Mouse (Mus musculus): Measurements from ENCODE around the gene Rdh5.

Gene Rdh5

DNA sequence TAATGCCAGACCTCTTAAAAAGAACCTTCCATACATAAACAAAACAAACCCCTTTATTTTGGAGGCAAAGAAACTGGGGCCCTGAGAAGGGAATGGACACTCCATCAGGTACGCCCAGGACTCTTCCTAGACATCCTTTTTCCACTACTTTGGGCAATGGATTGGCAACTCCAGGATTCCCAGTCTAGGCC lies at the start of gene Rdh5:
Rdh5 (minus strand) TSS at position 67 of the 191 bp plus-strand sequence.
- in situ Hi-C loops (cut with MboI, MseI): no loop called here

DNA sequence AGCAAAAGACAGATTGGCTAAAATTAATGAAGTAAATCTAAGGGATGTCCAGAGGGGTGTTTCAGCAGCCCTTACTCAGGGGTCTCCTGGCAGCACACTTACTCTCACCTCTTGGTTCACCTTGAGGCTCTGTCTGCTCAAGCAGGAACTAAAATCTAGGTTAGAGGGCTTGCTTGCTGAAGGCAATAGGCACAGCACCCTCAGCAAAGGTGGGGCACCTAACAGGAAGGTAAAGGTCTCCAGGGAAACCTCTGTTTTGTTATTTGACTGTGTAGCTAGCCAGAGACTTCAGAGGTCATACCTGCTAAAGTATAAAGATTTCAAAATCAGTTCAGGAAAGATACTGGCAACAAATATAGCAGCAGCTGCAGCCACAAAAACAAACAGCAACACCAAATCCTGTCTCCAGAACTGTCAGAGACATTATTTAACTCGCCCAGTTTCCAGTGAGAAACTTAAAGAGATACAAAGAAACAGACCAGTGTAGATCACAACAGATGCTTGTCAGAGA lies 48.1 kb upstream of the Rdh5 start:
- in situ Hi-C loops (cut with MboI, MseI): no loop called here

DNA sequence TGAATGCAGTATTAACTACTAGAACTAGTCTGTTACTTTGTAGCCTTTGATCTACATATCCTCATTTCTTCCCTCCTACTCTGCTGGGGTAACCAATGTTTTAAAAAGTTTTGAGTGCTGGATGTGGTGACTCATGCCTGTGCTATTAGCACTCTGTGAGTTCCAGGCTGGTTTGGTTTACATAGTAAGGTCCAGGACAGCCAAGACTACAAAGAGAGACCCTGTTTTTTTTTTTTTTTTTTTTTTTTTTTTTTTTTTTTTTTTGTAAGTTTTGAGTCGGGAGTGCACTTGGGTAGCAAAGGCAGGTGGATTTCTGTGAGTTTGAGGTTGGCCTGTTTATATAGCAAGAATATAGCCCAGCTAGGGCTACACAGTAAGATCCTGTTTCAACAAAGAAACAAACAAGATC lies 45.7 kb upstream of the Rdh5 start:
- in situ Hi-C loops (cut with MboI, MseI): no loop called here

DNA sequence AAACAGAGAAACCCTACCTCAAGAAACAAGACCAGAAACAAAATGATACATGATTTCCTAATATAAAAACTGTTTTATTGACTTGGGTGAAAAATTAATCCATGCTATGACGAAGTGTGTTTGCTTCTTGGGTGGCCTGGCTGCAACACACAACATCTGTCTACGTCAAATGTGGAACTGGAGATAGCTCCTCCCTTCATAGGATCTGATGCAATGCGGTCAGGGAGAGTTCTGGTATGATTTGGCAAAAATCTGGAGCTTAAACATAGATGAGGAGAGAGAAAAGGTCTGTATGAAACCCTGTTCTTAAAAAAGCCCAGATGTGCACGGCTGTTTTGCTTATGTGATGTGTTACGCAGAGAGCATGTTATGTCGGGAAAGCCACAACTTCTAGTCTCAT lies 43.2 kb upstream of the Rdh5 start:
- in situ Hi-C loops (cut with MboI, MseI): no loop called here

DNA sequence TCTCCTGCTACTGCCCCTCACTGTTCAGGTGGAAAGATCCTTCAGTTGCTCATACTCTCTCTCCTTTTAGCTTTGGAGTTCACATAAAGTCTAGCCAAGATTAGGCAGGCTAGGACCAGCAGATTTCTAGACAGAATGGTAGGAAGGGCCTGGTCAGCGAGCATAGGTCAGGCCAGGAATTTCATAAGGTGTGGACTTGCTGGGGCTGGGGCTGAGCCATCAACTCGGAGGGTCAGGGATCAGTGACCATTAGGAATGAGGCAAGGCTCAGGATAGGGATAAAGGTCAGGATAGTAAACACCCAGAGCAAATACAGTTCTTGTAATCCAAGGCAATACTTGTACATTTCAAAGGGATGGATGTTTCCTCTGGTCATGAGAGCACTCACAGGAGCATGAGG lies 42.3 kb upstream of the Rdh5 start:
- in situ Hi-C loops (cut with MboI, MseI): no loop called here

DNA sequence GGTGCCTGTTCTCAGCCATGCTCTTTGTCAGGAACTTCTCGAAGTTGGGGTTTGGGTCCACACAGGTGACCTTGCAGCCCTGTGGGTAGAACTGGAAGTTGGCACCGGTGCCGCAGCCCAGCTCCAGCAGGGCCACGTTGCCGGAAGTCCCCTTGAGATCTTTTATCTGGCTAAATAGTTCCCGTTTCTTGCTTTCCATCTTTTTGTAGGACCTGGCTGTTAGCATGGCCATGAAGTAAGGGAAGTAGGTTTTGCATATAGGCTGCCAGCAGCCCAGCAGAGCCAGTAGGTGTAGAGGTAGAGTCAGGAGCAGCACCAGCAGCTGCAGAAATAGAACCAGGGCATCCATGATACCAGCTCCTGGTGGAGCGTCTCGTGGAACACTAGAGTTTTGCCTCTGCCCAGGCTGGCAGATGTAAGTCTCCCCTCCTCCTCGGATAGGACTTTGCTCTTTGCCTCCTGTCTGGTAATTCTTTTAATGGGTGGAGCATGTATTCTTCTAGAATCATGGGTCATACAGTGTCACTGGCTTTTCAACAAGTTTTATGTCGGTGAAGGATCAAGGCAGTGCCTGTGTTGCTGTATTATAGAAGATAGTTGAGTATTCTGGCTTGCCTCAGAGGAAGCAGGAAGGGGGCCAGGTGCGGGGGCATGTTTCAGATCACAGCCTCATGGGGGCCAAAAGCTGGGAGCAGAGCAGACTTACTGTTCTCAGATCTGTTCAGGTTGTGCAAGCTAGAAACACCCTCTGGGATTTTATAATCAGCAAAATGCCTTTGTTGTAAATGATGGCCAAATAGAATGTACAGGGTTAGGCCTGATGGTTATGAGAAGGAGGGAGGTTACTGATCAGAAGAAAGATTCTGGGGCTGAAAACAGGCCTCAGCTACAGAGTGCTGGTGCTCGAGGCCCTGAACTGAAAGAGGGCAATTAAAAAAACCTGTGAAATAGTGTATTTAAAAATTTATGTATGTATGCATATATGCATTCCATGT lies 38.2 kb upstream of the Rdh5 start, which contains the start of gene Mettl7b:
Mettl7b (minus strand) TSS at position 399 of the 995 bp plus-strand sequence.
- in situ Hi-C loops (cut with MboI, MseI): no loop called here

DNA sequence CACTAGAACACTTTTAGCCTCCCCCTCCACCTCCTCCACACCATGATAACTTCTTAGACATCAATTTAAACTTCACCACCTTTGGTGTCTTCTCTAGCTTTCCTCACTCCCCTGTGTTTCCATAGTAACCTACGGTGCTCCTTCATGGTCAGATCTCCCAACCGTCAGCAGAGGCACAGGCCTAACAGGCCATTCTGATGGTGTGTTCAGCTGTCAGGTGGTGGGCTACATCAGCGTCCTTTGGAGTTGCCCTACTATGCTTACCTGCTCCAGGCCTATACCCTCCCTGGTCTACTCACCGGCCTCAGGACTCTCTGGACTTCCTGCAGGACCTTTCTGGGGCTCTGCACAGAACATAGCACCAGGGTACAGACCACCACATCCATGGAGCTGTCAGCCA lies 37.5 kb upstream of the Rdh5 start:
- in situ Hi-C loops (cut with MboI, MseI): no loop called here

DNA sequence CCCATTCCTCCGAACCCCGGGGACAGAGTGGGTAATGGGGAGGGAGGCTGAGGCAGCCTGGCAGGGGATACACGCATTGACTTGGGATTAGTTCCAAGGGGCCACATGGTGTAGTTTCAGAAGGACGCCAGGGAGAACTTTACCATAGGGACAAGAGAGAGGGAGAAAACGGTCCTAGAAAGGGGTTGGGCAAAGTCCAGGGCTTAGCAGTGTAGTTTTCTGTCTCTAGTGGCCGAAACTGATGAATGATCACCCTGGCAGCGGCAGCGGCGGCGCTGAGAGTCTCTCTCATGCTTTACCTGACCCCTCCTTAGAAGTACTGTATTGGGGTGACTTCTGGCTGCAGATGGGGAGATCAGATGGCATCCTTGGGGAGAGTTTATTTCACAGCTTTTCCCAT lies 35.7 kb upstream of the Rdh5 start:
- in situ Hi-C loops (cut with MboI, MseI): no loop called here

DNA sequence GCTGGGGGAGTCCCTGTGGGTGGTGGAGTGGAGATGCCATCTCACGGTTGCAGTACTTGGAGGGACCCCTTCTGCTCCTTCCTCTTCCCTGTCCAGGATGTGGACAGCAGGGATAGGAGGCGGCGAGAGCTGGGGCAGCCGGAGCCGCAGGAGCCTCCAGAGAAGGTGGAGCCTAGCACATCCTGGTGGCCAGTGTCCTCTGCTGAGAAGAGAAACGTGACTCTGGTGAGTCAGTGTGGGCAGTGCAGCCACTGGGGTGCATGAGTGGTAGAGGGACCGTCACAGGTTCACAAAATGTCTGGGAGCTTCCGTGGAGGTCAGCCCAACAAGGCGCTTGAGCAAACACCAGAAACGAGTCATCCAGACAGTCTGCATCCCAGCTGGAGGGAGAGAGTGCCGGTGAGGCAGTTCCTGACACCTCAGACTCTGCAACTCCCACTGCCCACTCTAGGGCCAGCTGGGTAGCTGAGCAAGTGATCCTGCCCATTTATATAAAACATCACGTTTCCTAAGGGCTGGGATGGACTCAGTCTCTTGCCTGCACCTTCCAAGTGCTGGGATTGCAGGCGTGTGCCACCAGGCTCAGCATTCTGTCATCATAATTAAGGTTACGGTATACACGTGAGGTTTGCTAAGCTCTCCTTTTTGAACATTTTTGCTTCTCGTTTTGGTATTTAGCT lies 27.7 kb upstream of the Rdh5 start:
- in situ Hi-C loops (cut with MboI, MseI): no loop called here

DNA sequence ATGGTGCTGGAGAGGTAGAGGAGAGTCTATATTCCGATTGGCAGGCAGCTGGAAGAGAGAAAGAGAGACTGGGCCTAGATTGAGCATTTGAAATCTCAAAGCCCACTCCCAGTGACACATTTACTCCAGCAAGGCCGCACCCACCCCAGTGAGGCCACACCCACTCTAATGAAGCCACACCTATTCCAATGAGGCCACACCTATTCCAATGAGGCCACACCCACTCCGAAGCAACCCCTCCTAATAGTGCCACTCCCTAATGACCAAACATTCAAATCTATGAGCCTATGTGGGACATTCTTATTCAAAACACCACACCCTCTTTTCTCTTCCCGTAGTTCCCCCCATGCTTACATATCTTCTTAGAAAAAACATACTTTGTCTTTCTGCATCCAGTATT lies 24.8 kb upstream of the Rdh5 start:
- in situ Hi-C loops (cut with MboI, MseI): no loop called here

DNA sequence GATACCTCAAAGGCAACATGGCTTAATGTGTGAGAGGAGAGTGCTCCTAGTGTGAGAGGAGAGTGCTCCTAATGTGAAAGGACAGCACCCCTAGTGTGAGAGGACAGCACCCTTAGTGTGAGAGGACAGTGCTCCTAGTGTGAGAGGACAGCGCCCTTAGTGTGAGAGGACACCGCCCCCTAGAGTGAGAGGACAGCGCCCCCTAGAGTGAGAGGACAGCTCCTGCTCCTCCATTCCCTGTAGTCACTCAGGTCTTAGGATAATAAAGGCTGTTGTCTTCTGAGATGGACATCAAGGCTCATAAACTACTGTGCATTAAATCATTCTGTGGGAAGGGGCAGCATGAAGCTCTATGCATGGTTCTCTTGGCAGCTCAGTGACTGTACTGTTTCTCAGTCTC lies 23.0 kb upstream of the Rdh5 start:
- in situ Hi-C loops (cut with MboI, MseI): no loop called here

DNA sequence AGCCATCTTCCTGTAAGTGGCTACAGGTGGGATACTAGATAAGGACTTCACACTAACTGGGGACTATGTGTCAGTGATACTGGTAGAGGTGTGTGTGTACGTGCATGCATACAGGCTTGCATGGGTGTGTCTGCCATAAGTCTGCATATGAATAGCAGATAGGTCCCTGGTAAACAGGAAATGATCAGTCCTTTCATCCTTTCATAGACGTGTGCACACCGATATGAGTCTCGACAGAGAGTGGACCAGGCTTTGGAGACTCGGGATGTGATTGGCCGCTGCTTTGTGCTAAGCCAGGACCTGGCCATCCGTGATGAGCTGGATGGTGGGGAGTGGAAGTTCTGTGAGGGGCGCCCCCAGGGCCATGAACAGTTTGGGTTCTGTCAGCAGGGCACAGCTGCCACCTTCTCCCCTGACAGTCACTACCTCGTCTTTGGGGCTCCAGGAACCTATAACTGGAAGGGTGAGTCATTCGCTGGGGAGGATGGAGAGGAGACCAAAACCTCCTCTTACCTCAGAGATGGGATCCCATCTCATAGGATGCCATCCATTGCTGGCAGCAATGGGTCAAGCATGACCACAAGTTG lies 17.9 kb upstream of the Rdh5 start:
- in situ Hi-C loops (cut with MboI, MseI): no loop called here

DNA sequence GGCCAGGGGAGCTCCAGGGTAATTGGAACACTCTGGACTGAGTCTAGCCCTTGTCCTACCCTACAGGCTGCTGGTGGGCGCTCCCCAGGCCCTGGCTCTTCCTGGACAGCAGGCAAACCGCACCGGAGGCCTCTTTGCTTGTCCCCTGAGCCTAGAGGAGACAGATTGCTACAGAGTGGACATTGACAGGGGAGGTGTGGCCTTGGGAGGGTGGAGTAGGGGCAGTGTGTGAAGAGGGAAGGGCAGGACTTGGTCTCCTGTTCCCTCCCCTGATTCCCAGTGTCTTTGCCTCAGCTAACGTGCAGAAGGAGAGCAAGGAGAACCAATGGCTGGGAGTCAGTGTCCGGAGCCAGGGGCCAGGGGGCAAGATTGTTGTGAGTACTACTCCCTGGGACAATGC lies 16.3 kb upstream of the Rdh5 start:
- in situ Hi-C loops (cut with MboI, MseI): no loop called here

DNA sequence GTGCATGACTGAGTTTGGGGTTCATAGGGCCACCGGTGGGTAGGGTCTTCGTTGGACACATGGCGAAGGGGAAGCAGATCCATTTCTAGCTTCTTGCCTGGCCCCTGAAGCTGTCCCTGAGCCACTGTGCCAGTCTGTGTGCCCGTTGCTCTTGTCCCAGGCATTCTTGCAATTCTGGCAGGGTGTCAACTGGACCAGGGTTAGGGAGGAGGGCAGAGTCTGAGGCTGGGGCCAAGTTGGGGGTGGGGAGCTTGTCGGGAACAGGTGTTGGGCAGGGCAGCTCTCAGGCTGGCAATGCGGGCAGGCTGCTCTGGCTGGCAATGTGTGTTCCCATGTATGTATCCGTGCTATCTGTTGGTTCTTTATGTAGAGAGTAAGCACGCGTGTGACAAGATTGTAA lies 15.8 kb upstream of the Rdh5 start:
- in situ Hi-C loops (cut with MboI, MseI): no loop called here

DNA sequence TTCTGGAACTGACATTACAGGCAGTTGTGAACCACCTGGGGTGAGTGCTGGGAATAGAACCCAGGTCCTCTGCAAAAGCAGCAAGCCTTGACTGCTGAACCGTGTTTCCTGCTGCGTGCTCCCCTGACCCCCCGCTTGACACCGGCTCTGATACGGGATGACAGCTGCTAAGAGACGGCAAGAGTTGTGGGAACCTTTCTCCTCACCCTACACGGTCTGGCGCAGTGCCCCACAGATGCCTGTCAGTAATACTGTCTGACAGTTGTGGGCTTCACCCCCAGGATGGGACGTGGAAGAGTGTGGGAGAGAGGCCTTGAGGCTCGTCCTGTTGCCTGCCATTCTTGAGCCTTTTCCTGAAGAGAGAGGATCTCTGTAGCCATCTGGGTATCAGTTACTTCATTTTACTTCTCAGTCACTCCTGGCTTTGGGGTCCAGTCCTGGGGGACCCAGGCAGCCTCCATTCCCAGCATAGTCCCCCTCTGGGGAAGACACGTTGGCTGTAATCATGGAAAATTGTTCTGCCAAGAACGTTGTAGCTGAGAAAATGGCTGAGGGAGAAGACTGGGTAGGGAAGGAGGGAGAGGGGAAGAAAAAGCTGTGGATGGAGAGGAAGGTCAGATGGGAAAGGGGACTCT lies 15.2 kb upstream of the Rdh5 start:
- in situ Hi-C loops (cut with MboI, MseI): no loop called here

DNA sequence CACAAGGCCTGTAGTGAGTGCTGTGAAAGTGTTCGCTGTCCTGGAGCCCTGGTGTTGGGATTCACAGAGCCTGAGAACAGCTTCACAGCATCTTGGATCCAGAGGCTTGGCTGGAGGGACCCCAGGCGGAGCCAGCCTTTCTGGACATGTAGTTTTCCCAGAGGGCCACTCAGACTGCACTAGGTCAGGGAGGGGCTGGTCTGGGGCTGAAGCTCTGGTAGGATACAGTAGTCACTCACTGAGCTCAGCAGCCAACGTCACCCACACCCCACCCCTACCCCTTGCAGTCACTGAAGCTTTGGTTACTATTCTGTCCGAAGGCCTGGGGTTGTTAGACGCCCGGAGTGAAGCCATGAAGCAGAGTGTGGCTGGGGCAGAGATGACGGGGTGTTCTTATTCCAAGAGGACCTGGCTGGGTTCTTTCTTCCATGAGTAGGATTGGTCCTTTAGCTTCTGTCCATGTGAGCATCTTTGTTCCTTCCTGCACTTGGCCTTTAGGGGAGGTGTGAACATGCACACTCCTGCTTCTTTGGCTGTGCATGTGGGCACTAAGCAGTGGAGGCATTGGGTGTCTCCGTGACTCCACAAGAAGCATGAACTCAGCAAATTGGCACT lies 13.2 kb upstream of the Rdh5 start:
- in situ Hi-C loops (cut with MboI, MseI): no loop called here

DNA sequence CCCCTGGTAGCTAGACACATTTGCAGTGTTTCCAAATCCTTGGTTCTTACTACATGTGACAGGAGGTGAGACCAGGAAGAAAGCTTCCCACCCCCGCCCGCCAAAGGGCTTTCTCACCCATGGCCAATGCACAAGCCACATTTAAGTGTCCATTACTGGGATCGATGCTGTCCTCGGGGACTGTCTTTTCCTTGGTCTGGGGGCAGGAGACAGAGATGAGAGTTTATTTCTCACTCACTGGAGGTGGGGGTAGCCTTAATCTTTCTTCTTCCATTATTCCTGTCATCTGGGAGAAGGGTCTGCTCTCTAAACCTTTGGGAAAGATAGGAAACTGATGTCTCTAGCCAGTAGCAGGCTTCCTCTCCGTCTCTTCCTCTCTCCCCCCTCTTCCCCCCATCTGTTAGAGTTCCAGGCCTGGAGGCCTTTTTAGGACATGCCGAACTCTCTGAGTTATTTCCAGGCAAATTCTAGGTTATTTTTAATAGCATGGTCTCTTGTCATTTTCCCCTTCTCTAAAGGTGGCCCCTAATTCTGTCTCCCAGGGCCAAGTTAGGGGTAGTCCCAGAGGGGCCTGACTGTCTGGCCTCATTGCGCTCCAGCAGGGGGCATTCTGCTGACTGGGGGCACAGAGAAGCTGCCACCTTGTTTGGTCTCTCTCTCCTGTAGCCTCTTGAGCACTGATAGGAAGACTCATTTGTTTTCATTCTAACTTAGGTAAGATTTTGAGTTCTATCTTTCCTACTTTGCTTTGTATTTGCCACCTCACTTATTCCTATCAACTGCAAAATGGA lies 12.5 kb upstream of the Rdh5 start:
- in situ Hi-C loops (cut with MboI, MseI): no loop called here

DNA sequence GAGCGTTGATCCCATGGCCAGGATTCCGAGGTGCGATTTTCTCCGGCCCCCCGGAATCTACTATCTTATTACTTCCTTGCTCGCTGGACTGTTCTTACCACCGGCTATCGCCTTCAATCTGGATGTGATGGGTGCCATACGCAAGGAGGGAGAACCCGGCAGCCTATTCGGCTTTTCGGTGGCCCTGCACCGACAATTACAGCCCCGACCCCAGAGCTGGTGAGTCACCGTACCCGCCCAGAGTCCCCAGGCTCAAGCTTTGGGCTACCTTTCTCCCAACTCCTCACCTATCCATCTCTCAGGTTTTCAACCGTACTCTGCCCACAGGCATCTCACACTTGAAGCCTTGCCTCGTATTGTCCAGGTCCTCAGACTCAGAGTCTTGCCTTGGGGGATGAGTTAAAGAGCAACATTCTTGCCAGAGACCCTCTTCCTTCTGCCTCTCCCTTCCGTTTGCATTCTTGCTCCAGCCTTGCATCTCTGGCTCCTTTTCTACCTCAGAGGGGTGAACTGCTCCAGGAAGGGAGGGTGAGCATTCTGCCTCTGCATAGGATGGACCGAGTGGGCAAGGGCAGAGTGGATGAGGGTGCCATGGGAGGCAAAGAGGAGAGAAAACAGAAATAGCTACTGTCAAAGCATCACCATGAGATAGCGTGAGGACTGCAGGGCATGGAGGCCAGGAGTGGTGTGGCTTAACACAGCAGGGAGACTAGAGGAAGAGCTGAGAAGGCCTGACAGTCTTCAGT lies 11.5 kb upstream of the Rdh5 start:
- in situ Hi-C loops (cut with MboI, MseI): no loop called here

DNA sequence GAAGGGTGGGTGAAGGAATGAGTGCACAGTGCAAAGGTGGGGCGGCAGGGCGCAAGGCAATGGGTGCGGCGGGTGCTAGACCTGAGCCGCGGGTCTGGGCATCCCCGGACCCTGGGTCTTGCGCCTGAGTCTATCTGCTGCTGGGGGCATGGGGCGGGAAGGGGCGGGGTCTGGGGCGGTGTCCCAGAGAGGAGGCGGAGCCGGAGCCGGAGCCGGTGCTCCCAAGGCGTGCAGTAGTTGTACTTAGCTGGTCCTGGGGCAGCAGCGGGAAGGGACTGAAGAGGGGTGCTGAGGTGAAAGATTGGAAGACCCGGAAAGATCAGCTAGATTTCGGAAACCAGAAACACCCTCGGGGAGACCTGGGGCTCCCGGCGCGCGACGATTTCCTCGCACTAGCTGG lies 10.9 kb upstream of the Rdh5 start, which contains the start of gene Itga7:
Itga7 (plus strand) TSS at position 245 of the 400 bp plus-strand sequence.
- in situ Hi-C loops (cut with MboI, MseI): no loop called here

DNA sequence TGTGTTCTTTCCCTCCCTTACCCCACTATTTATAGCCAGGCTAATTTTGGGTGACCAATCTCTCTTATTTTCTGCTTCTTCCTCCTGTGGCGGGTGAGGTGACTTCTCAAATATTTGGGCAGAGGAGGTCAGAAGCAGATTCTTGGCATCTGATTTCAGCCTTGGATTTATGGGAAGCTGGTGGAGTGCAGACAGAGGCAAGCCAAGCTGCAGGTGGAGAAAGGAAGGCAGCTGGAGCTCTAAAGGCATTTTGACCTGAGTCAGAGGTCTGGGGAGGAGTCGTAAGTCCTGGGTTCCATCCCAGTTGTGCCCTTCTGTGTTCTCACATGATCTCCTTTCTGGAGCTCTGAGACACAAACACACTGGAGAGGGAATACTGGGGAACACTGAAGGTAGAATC lies 8.8 kb upstream of the Rdh5 start:
- in situ Hi-C loops (cut with MboI, MseI): no loop called here
